Mouse (Mus musculus) spleen, postnatal 36 days (tissue): Measurements from ENCODE around the gene Hist2h2bb.

ENCODE experiments used
- DNase-seq, 2 experiments: peaks; one replicate each; pipeline ENCODE4 v3.0.0; 2022; ENCODE audit warnings: low spot score in 2 of 2, mixed read lengths in 1 of 2

Gene Hist2h2bb

DNA sequence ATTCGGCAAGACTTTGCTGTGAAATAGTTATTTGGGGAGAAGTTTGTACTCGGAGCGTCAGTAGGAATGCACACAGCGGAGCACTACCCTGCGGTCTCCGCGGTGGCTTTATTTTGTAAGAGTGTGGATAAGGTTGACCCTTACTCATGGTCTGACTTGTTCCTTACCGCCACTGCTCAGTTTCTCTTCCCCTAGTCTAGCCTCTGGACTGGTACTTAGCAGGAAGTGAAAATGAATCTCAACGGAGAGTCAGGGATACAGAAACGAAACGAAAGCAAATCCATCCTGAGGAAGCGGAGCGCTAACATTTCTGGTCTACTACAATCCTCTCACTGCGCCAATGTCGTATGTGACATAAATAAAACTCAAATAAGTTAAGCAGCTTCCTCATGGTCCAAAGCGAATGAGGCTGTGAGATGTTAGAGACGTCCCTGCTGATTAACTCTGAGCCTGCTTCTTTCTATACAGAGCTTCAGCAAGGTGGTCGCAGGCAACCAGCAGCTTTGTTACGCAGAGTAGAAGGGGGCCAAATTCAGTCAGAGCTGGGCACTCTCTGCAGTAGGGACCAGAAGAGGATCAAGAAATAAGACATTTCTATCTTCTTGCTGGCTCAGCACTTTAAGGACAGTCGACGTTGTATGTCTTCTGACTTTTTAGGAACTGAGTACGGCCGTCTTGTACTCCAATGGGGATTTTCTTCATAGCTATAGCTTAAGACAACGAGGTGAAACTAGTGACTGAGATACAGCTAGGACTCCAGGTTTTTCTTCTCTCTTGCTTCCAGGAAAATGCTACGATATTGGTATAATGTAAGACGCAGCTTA, 31.4 kb downstream of the Hist2h2bb start:
- peak; percentile 27 to 33 for DNase-seq

GRCm38 (mm10) chr3:96302076-96302475, 32.5 kb downstream of the Hist2h2bb start:
- DNase-seq, result no peak

GRCm38 (mm10) chr3:96306506-96306905, 37.0 kb downstream of the Hist2h2bb start:
- no peak for DNase-seq

DNA sequence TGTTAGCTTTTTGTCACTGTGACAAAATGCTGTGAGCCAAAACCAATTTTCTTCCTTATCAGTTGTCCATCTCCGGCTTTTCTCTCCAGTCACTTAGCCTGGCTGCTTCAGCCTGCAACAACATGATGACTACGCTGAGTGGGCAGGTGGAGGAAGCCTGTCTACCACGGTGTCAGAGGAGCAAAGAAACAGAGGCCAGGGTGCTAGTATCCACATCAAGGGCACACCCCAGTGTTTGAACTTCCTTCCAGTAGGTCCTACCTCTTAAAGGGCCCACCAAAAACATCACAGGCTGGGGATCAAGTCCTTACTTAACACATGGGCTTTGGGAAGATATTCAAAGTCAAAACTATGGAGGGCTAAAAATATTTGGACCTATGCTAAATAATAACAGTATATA, 39.9 kb downstream of the Hist2h2bb start:
- DNase-seq, result no peak

GRCm38 (mm10) chr3:96312341-96313098, 43.0 kb downstream of the Hist2h2bb start:
- DNase-seq, result no peak
